Mouse (Mus musculus) intestine, postnatal 0 days (tissue): ENCODE measurements around the gene Ccdc177. TPM values are rescaled to one million over a fixed set of nuclear protein-coding genes. Genes with fewer than 3 reads are reported as not detected.
"Not testable (repeated sequence)": the region's sequence is repeated elsewhere in the genome, so short reads cannot be mapped to it uniquely, and the experiment has no call there.

ENCODE experiments used
- ATAC-seq: fragments of 200-750 bp; cut with Nextera tagmentation; 2 replicates; pipeline ENCODE4 v1.8.0; 2017; ENCODE audit warnings: mild to moderate bottlenecking, moderate TSS enrichment, moderate library complexity
- H3K27ac ChIP-seq: fragments of 300-500 bp; sonication (generic); 2 replicates; pipeline ENCODE4 v1.5.1; 2014; ENCODE audit warnings: mild to moderate bottlenecking, low read depth, low read length, moderate library complexity
- H3K27me3 ChIP-seq: fragments of 300-500 bp; sonication (generic); replicated peaks from 2 replicates; pipeline ENCODE4 v1.6.1; 2014; ENCODE audit warnings: low read length, mixed read lengths; ENCODE audit not compliant: control insufficient read depth, insufficient read depth
- H3K36me3 ChIP-seq: fragments of 300-500 bp; sonication (generic); 2 replicates; pipeline ENCODE4 v1.6.1; 2014; ENCODE audit warnings: mild to moderate bottlenecking, moderate library complexity; ENCODE audit not compliant: control insufficient read depth, insufficient read depth
- H3K4me1 ChIP-seq: fragments of 300-500 bp; sonication (generic); replicated peaks from 2 replicates; pipeline ENCODE4 v1.6.1; 2014; ENCODE audit warnings: antibody characterized with exemption, low read length, mixed read lengths; ENCODE audit not compliant: control insufficient read depth, insufficient read depth
- H3K4me2 ChIP-seq: fragments of 300-500 bp; sonication (generic); replicated peaks from 2 replicates; pipeline ENCODE4 v1.6.1; 2014; ENCODE audit warnings: low read depth, mild to moderate bottlenecking, moderate library complexity
- H3K4me3 ChIP-seq: fragments of 300-500 bp; sonication (generic); 2 replicates; pipeline ENCODE4 v1.5.1; 2014; ENCODE audit warnings: low read depth, low read length
- H3K9ac ChIP-seq: fragments of 300-500 bp; sonication (generic); 2 replicates; pipeline ENCODE4 v1.6.1; 2014; ENCODE audit warnings: mild to moderate bottlenecking, low read depth, low read length
- H3K9me3 ChIP-seq: fragments of 300-500 bp; sonication (generic); 2 replicates; pipeline ENCODE4 v1.6.1; 2016; ENCODE audit warnings: mixed run types; ENCODE audit not compliant: control insufficient read depth
- CTCF ChIP-seq: sonication (generic); IDR thresholded peaks from 2 replicates; pipeline ENCODE4 v1.5.1; 2016; ENCODE audit warnings: low read depth, mild to moderate bottlenecking, control low read depth, antibody characterized with exemption, moderate library complexity
- WGBS: fragments of 180-500 bp; shearing (Covaris S2); extraction: QIAGEN DNeasy Blood & Tissue Kit; methylation state at CpG from one replicate; pipeline ENCODE4 v1.1.7; 2014; 5-methylcytosine and 5-hydroxymethylcytosine counted together
- polyA plus RNA-seq: library from polyadenylated mRNA; unstranded; fragments of >200 nt; fragmentation: Nextera tagmentation; extraction: Ambion mirVana; gene quantifications from 2 replicates; pipeline ENCODE4 v1.2.1, GENCODE M21; 2015

Ccdc177 gene
- polyA plus RNA-seq, 1 experiment from 2014 or later, result 0.03 TPM

DNA sequence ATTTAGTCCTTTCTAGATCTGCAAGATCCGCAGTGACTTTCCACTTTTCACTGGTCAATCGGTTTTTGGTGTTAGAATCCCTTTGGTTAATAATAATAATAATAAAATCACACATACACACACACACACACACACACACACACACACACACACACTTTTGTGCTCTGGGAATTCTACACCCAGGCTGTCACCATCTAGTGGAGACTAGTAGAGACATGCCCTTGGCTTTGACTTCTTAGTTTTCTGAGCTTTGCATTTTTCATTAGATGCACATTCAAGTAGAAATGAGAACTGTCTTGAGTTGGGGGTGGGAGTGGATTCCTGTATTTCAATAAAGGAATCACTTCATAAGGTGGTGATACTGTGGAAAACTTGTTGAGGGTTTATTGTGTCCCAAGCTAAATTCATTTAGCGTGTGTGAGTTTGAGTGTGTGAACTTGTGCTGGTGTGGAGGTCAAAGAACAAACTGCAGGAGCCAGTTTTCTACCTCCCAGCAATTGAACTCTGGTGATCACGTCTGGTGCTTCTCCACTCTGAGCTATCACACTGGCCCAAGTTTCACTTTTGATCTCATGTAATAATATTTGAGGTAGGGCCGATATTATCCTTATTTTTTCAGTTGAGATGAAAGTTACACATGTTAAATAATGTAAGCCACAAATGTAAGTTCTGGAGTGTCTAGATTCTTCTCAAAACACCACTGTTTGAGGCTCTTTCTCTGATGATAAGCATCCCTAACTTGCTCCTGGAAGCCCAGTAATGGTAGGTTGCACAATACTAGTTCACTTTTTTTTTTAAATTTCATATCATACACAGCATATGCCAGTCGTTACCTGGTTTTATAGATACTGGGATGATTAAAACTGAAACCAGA is 31.3 kb upstream of the Ccdc177 start:
- Histone ChIP-seq H3K4me3 (peak overlapping the region; percentile 91), H3K4me1 (peaks cover 20% of the 10 kb centered on the region; the same call in 1 of the 2 replicates), H3K9me3 (no peaks in the 10 kb centered on the region), H3K27ac (peak overlapping the region; percentile 98), H3K4me2 (peak overlapping the region; percentile 71), H3K27me3 (no peaks in the 10 kb centered on the region), H3K9ac (peak overlapping the region; percentile 95), H3K36me3 (no peaks in the 10 kb centered on the region)
- peak; percentile 71 for TF ChIP-seq CTCF
- no peak for ATAC-seq
- WGBS, result 13% methylated on average over 6 of the region's 6 CpGs

DNA sequence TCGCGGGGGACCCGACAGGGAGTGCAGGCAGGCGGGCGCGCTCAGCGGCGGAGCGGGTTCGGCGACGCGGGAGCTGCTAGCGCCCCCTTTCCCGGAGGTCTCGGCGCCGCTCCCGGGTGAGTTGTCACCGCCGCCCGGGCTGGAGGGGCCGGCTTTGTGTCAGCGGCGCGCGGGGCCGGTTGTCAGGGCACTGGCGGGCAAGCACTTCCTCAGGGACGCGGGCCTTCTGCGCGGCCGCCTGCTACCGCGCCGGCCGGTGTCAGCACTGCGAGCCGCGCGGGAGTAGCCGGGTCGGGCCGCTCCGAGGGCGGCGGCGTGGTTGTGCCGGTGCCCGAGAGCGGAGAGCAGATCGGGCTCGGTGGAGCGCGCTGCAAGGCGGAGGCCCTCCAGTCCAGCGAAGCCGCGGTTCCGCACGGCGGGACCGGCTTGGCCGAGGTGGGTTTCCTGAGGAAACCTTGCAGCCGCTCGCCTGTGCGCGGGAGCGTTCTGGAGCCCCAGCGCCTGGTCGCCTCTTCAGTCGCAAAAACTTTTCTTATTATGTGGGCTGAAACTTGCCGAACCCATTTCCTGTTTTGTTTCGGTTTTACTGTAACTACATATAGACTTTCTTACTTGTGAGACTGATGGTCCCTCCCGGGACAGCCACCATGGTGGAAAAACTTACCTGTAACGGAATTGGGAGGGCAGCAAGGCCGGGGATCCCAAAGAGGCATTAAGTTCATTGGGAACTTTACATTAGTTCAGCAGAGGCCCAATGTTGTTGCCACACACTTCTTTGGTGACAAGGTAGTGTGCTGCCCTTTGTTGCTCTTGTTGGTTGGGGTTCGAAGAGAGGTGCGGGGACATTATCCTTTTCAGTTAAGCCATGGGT is 30.4 kb upstream of the Ccdc177 start:
- peak; percentile 46 for TF ChIP-seq CTCF

DNA sequence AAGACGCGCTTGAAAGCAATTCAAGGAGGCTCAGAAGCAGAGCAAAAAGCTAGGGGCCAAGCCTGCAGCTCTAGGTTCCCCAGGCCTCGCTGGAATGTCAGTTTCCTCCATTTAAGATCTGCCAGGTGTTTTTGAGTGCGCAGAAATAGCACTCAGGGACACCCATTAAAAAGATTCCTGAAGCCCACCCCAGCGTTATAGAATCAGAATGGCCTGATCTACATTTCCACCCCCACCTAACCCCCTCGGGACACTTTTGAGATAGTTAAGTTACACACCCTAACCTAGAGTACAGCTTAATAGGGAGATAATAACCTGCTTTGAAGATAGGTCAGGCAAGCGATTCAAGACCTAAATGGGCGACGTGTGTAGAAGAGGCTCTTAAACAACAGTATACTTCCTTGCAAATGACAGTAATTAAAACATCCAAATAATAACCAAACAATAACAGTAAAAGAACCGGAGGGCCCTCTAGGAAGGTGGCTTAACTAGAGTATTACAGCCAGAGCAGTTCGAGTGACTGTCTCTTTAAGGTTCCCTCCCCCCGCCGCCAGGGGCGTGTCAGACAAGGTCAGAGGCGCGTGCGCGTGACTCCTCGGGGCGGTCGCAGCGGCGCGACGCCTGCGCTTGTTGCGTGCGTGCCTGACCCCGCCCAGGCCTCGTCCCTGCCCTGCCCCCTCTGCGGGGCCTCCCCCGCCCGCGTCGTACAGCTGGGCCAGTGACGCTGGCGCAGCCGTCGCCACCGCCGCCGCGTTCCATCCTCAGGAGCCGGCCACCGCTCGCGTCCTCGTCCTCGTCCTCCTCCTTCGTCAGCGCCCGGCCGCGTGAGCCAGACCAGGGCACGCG is 29.6 kb upstream of the Ccdc177 start, which contains the start of gene Susd6:
Gene Susd6, plus strand, starts transcription at position 662 of the 846 bp plus-strand sequence.
- Histone ChIP-seq H3K27ac (peak within 1 kb of the TSS; percentile 98), H3K4me1 (peaks cover 16% of the 10 kb centered on the region; the same call in 1 of the 2 replicates), H3K27me3 (no peaks in the 10 kb centered on the region), H3K36me3 (no peaks in the 10 kb centered on the region), H3K4me3 (peak within 1 kb of the TSS; percentile 91), H3K9me3 (no peaks in the 10 kb centered on the region), H3K4me2 (peak within 1 kb of the TSS; percentile 71), H3K9ac (peak within 1 kb of the TSS; percentile 95)
- peak; percentile 96 for ATAC-seq
- 3% methylated on average over 55 of the region's 56 CpGs for WGBS
- peak; percentile 53 for TF ChIP-seq CTCF

More for the DNA sequence above, 30.4 kb upstream of the Ccdc177 start:
- WGBS, result under 1% methylated on average over 80 of the region's 80 CpGs
- Histone ChIP-seq H3K9ac (peak overlapping the region; percentile 95), H3K36me3 (no peaks in the 10 kb centered on the region), H3K4me3 (peak overlapping the region; percentile 91), H3K4me2 (peak overlapping the region; percentile 71), H3K27ac (peak overlapping the region; percentile 98), H3K9me3 (no peaks in the 10 kb centered on the region), H3K27me3 (no peaks in the 10 kb centered on the region), H3K4me1 (peaks cover 20% of the 10 kb centered on the region; the same call in 1 of the 2 replicates)
- peak; percentile 51 for ATAC-seq

DNA sequence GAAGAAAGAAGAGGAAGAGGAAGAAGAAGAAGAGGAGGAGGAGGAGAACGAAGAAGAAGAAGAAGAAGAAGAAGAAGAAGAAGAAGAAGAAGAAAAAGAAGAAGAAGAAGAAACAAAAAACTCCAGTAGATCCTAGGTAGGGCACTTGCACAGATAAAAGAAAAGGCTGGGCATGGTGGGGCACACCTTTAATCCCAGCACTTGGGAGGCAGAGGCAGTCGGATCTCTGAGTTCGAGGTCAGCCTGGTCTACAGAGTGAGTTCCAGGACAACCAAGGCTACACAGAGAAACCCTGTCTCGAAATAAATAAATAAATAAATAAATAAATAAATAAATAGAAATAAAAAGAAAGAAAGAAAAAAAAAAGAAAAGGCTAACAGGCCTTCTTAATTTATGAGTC is 28.8 kb upstream of the Ccdc177 start:
- not testable (repeated sequence) for H3K9ac ChIP-seq, H3K4me2 ChIP-seq, H3K4me3 ChIP-seq, H3K9me3 ChIP-seq, H3K27ac ChIP-seq, H3K36me3 ChIP-seq, H3K27me3 ChIP-seq, ATAC-seq
- WGBS, result 83% methylated on average over 4 of the region's 4 CpGs
- H3K4me1 ChIP-seq, result peaks cover 16% of the 10 kb centered on the region; the same call in 1 of the 2 replicates

DNA sequence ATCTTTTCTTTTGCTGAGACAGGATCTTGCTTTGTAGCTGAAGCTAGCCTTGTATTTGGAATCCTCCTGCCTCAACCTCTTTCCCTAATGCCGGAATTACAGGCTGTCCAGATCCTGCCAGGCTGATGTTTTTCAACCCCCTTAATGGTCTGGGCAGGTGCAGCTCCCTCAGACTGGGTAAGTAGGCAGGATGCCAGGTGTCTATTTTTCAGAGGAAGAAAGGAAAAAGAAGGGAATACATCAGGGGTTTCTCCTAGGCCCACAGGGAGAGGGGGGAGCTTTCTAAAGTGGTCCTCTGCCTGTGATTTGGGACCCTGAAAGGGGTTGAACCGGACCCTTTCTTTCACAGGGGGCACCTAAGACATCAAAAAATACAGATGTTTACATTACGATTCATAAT is 27.7 kb upstream of the Ccdc177 start:
- Histone ChIP-seq H3K27ac (peak overlapping the region; percentile 9; the same call in 1 of the 2 replicates), H3K9me3 (no peaks in the 10 kb centered on the region), H3K27me3 (no peaks in the 10 kb centered on the region), H3K4me1 (peaks cover 12% of the 10 kb centered on the region; the same call in 1 of the 2 replicates), H3K4me2 (peak overlapping the region; percentile 49; the same call in 1 of the 2 replicates), H3K36me3 (no peaks in the 10 kb centered on the region), H3K4me3 (no peak overlapping the region), H3K9ac (no peak overlapping the region)
- TF ChIP-seq CTCF, result no peak
- WGBS, result 81% methylated on average over 3 of the region's 3 CpGs
- ATAC-seq, result no peak
